Mouse (Mus musculus) heart, embryonic 10.5 days (tissue): ENCODE measurements around the gene Tepp. TPM values are rescaled to one million over a fixed set of nuclear protein-coding genes. Genes with fewer than 3 reads are reported as not detected.
A peak's percentile ranks its signal among the peaks of the same experiment; 100 is the strongest.

Experiments
- DNase-seq: peaks from one replicate; pipeline ENCODE4 v3.0.0-alpha.2; 2017; ENCODE audit warnings: low spot score
- H3K27ac ChIP-seq: fragments of 300-500 bp; sonication (generic); 2 replicates; pipeline ENCODE4 v1.5.1; 2016; ENCODE audit warnings: mild to moderate bottlenecking
- H3K27me3 ChIP-seq: fragments of 300-500 bp; sonication (generic); 2 replicates; pipeline ENCODE4 v1.6.1; 2016; ENCODE audit warnings: mild to moderate bottlenecking; ENCODE audit not compliant: poor library complexity, insufficient read depth, severe bottlenecking
- H3K36me3 ChIP-seq: fragments of 300-500 bp; sonication (generic); 2 replicates; pipeline ENCODE4 v1.6.1; 2016; ENCODE audit warnings: mild to moderate bottlenecking, moderate library complexity
- H3K4me1 ChIP-seq: fragments of 300-500 bp; sonication (generic); 2 replicates; pipeline ENCODE4 v1.6.1; 2016; ENCODE audit warnings: mild to moderate bottlenecking
- H3K4me3 ChIP-seq: fragments of 300-500 bp; sonication (generic); 2 replicates; pipeline ENCODE4 v1.5.1; 2016; ENCODE audit warnings: mild to moderate bottlenecking, moderate library complexity
- H3K9me3 ChIP-seq: fragments of 300-500 bp; sonication (generic); 2 replicates; pipeline ENCODE4 v1.6.1; 2016; ENCODE audit warnings: mild to moderate bottlenecking, moderate library complexity
- WGBS: fragments of 180-500 bp; shearing (Covaris S2); methylation state at CpG from one replicate; pipeline ENCODE4 v1.1.7; 2016; 5-methylcytosine and 5-hydroxymethylcytosine counted together
- polyA plus RNA-seq: library from polyadenylated mRNA; unstranded; fragments of >200 nt; fragmentation: Nextera tagmentation; extraction: Ambion mirVana; gene quantifications from 2 replicates; pipeline ENCODE4 v1.2.1, GENCODE M21; 2016

The Tepp gene
- polyA plus RNA-seq, result not detected in 2 replicates

DNA sequence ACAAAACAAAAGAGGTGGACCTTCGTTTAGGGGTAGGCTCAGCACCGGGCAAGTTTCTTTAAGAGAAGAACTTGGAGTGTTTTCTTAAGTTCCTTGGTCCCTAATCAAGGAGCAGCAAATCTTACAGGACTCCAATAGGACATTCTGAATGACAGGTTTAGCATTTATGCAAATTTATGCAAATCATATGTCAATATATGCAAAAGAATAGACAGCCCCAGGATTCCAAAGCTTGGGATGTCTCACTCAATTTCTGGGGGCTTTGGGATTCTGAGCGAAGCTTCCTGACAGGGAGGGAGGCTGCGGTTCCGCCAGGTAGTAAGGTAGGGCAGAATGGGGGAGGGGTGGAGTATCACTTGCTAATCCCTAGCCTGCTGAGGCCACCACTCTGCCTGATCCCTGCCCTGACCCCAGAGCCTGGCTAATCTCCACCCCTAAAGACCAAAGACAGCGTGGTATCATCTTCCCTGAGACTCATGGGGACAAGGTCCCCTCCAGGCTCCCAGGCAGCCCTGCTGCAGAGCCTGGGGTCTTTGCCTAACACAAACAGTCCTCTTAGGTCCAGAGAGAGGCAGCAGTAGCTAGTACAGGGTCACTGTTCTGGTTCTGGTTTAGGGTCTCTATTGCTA is at the start of gene Tepp:
Gene Tepp, plus strand, starts transcription at position 225 of the 629 bp plus-strand sequence.
- Histone ChIP-seq H3K27me3 (0 out of 2 replicates have a peak, but pooled peaks cover 17% of the 10 kb centered on the region), H3K27ac (no peak within 1 kb of the TSS), H3K4me3 (no peak within 1 kb of the TSS), H3K36me3 (no peaks in the 10 kb centered on the region), H3K9me3 (no peaks in the 10 kb centered on the region), H3K4me1 (peaks cover 9% of the 10 kb centered on the region)
- DNase-seq, result no peak
- 26% methylated on average over 6 of the region's 6 CpGs for WGBS

DNA sequence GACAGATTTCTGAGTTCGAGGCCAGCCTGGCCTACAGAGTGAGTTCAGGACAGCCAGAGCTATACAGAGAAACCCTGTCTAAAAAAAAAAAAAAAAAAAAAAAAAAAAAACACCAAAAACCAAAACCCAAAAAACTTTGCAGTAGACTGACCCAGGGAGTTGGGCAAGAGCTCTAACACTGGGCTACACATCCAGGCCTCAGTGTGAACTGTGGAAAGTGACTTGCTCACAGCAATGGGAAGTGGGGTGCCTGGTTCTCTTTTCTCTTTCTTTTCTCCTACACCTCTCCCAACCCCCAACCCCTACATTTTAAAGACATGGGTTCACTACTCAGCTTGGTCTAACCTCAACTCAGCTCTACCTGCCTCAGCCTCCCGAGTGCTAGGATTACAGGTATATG is 48.2 kb upstream of the Tepp start:
- WGBS, result 77% methylated on average over 2 of the region's 2 CpGs

DNA sequence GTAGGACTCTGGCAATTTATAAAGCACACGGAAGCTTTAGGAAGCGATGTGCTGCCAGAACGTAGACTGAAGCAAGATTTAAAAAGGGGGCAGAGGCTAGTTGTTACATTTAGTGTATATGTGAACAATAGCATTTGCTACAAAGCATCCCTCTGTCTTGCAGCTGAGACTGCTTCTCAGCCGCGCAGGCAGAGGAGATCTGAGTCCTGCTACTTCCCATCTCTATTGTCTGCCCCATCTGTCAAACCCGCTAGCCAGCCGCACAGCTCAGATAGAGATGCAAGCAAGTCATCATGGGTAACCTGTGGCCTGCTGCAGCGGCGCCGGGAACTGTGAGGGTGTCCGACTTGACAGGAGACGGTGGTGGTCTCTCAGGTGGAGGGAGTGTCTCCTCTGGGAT is 39.9 kb upstream of the Tepp start:
- Histone ChIP-seq H3K4me1 (peaks cover 4% of the 10 kb centered on the region; the same call in 1 of the 2 replicates), H3K27ac (no peak overlapping the region), H3K27me3 (peaks cover 21% of the 10 kb centered on the region), H3K9me3 (no peaks in the 10 kb centered on the region), H3K4me3 (no peak overlapping the region), H3K36me3 (no peaks in the 10 kb centered on the region)
- no peak for DNase-seq
- WGBS, result 80% methylated on average over 12 of the region's 12 CpGs

More for the DNA sequence above, 48.2 kb upstream of the Tepp start:
- no peaks in the 10 kb centered on the region for H3K9me3 ChIP-seq
- H3K4me3 ChIP-seq, result no peak overlapping the region
- no peak overlapping the region for H3K27ac ChIP-seq
- H3K27me3 ChIP-seq, result 0 out of 2 replicates have a peak, but pooled peaks cover 6% of the 10 kb centered on the region
- H3K4me1 ChIP-seq, result 0 out of 2 replicates have a peak, but pooled peaks cover 4% of the 10 kb centered on the region
- H3K36me3 ChIP-seq, result no peaks in the 10 kb centered on the region
- DNase-seq, result no peak

DNA sequence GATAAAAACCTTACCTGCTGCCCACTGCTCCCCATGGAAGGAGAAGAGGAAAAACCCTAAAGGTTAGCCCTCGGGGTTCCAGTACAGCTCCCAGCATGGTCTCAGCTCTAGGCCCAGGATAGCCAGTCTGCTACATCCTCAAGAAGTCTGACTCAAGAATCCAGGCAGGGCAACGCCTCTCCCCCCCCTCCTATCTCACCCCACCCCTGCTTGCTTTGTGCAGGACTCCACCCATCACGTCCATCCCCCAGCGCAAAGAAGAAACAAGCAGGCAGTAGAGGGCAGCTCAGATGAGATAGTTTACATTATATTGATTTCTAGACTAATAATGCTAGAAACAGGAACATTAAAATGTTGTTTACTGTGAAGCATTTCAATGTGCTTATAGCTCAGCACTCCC is 38.5 kb upstream of the Tepp start:
- Histone ChIP-seq H3K4me1 (peaks cover 4% of the 10 kb centered on the region; the same call in 1 of the 2 replicates), H3K4me3 (no peak overlapping the region), H3K36me3 (no peaks in the 10 kb centered on the region), H3K27ac (no peak overlapping the region), H3K9me3 (no peaks in the 10 kb centered on the region), H3K27me3 (peaks cover 21% of the 10 kb centered on the region)
- no peak for DNase-seq
- WGBS, result 35% methylated on average over 4 of the region's 4 CpGs

DNA sequence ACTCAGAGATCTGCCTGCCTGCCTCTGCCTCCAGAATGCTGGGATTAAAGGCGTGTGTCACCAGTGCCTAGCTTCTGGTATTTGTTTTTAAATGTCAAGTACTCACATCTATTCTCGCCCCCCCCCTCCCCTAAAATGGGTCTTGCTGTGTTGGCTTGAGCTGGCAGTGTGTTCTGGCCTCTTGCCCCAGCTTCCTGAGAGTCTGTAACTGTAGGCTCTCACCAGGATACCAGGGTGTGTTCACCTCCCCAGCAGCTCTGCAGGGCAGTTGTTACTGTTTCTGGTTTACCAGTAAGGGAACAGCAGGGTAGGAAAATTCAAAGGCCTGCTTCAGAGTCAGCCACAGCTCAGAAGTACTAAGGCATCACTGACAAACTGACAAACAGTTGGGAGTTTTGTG is 37.5 kb upstream of the Tepp start:
- Histone ChIP-seq H3K4me3 (no peak overlapping the region), H3K27ac (no peak overlapping the region), H3K9me3 (no peaks in the 10 kb centered on the region), H3K4me1 (no peaks in the 10 kb centered on the region; the same call in 1 of the 2 replicates), H3K27me3 (peaks cover 16% of the 10 kb centered on the region; the same call in 1 of the 2 replicates), H3K36me3 (no peaks in the 10 kb centered on the region)
- no peak for DNase-seq
- 30% methylated on average over 2 of the region's 2 CpGs for WGBS

DNA sequence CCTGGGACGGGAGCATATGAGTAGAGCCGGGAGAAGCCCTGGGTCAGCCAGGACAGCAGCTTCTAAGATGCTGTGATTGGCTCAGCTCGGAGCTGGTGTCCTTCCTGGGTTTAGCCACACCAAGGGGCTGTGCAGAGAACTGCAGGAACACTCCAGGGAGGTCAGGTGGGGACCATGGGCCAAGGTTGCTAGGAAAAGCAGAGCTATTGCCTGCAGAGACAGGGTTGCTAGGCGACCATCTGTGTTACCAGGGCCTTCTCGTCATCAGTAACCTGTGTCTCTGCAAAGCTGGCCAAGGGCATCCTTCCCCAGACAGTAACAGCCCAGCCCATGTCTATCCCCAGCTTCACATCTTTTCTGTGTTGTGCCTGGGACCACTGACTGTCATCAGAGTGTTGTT is 28.9 kb upstream of the Tepp start:
- no peak overlapping the region for H3K4me3 ChIP-seq
- 61% methylated on average over 5 of the region's 5 CpGs for WGBS
- no peaks in the 10 kb centered on the region for H3K9me3 ChIP-seq
- no peak for DNase-seq
- H3K27ac ChIP-seq, result no peak overlapping the region
- H3K27me3 ChIP-seq, result no peaks in the 10 kb centered on the region
- peaks cover 12% of the 10 kb centered on the region; the same call in 1 of the 2 replicates for H3K4me1 ChIP-seq
- H3K36me3 ChIP-seq, result no peaks in the 10 kb centered on the region

DNA sequence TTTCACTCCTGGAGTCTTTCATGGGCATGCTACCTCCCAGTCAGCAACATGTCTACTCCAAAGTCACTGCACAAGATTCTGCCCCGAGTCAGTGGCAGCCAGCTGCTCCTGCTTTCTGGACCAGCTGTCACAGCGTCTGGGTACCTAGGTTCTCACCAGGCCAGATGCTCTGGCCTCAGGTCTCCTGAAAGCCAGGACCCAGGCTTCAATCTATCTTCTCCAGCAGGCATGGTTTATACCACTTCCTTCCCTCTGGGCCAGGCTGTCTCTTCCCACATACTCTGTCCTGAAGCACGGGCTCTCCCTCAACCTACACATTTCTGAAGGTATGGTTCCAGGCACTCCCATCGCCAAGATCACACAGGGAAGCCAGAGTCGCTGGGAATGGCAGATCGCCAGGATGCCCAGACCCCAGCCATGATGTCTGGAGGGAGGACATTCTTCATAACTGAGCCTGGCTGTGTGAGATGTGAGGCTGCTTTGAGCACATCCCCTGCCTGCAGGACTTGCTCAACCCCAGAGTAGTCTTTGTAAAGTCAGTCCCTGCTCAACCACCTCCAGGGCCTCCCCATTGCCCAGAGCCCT is 21.2 kb upstream of the Tepp start:
- 73% methylated on average over 6 of the region's 6 CpGs for WGBS
- no peaks in the 10 kb centered on the region for H3K27me3 ChIP-seq
- DNase-seq, result no peak
- H3K9me3 ChIP-seq, result no peaks in the 10 kb centered on the region
- no peak overlapping the region; the same call in 1 of the 2 replicates for H3K27ac ChIP-seq
- peaks cover 10% of the 10 kb centered on the region for H3K4me1 ChIP-seq
- H3K36me3 ChIP-seq, result no peaks in the 10 kb centered on the region
- H3K4me3 ChIP-seq, result no peak overlapping the region

DNA sequence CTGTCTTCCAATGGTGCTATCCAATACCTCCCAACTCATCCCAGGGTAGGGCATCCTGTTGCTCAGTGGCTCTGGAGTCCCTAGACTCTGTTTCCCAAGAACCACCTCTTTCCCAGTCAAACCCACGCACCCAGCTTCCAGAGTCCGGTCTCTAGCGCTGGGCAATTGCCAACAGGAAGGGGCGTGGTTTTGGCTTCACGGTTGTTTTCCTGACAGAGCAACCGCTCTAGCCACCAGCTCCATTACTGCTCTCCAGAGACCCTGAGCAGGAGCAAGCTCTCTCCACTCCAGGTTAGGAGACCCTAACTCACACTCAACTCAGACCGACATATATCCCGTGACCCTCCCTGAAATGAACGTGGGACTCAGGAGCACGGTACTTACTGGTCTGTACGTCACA is 17.2 kb upstream of the Tepp start:
- no peak for DNase-seq
- 70% methylated on average over 11 of the region's 11 CpGs for WGBS
- H3K4me1 ChIP-seq, result peaks cover 10% of the 10 kb centered on the region
- H3K36me3 ChIP-seq, result no peaks in the 10 kb centered on the region
- H3K27me3 ChIP-seq, result no peaks in the 10 kb centered on the region
- no peaks in the 10 kb centered on the region for H3K9me3 ChIP-seq
- no peak overlapping the region for H3K4me3 ChIP-seq
- H3K27ac ChIP-seq, result peak overlapping the region; percentile 72; the same call in 1 of the 2 replicates

DNA sequence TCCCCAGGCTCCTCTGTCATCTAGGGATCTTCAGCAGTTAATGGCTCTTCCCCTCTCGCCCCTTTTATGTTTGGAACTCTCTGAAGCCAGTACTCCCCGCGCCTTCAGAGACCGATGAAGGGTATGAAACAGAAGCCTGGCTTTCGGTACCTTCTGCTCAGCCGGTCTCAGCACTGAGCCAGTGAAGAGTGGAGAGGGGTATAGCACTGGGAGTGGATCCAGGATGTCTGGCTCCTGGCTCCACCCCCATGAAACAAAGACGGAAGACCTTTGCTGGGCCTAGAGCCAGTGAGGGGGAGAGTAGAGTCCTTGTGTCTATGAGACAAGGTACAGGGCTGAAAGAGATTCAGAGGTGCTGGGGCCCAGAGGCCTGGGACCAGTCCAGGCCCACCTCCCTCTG is 16.5 kb upstream of the Tepp start:
- peaks cover 10% of the 10 kb centered on the region for H3K4me1 ChIP-seq
- no peaks in the 10 kb centered on the region for H3K9me3 ChIP-seq
- no peak overlapping the region for H3K4me3 ChIP-seq
- 63% methylated on average over 7 of the region's 7 CpGs for WGBS
- H3K36me3 ChIP-seq, result no peaks in the 10 kb centered on the region
- no peak for DNase-seq
- H3K27ac ChIP-seq, result peak overlapping the region; percentile 72; the same call in 1 of the 2 replicates
- no peaks in the 10 kb centered on the region for H3K27me3 ChIP-seq

DNA sequence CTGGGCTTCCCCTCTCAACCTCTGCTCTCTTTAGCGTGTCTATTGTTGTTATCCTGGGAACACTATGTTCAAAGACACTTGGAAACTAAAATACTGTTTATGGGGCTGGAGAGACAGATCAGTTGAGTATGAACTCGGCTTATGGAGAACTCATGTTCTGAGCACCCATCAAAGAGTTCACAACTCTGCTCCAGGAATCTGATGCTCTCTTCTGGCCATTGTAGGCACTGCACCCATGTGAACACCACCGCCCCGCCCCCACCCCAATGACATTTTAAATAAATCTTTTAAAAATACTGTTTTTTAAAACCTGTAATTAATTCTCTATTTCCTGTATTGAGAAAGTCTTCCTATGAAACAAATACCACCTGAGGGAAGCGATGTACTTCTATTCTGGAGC is 8.0 kb upstream of the Tepp start:
- no peaks in the 10 kb centered on the region; the same call in 1 of the 2 replicates for H3K4me1 ChIP-seq
- no peaks in the 10 kb centered on the region for H3K36me3 ChIP-seq
- peaks cover 19% of the 10 kb centered on the region for H3K27me3 ChIP-seq
- H3K27ac ChIP-seq, result no peak overlapping the region
- no peaks in the 10 kb centered on the region for H3K9me3 ChIP-seq
- no peak for DNase-seq
- WGBS, result 18% methylated on average over 5 of the region's 5 CpGs
- H3K4me3 ChIP-seq, result no peak overlapping the region

DNA sequence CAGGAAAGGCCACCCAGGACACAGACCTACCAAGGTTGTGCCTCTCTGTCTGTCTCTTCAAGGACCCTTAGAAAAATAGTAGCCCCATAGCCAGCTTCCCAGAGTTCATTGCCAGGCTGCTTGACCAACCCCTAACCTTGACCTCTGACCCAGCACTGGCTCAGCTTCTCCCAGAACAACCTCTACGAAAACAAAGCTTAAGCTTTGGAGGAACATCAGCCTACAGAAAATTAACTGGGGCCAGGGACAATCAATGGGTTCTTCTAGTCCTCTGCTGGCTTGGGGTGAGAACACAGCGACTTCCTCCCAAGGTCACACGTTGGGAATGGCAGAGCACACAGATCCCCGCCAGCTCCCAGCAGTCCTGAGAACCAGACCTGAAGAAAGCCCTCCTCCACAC is 4.8 kb upstream of the Tepp start:
- H3K36me3 ChIP-seq, result no peaks in the 10 kb centered on the region
- peaks cover 7% of the 10 kb centered on the region for H3K4me1 ChIP-seq
- 0 out of 2 replicates have a peak, but pooled peaks cover 13% of the 10 kb centered on the region for H3K27me3 ChIP-seq
- H3K27ac ChIP-seq, result 0 out of 2 replicates have a peak overlapping the region, but pooled peaks have one; percentile 4
- WGBS, result 46% methylated on average over 4 of the region's 4 CpGs
- DNase-seq, result no peak
- no peak overlapping the region for H3K4me3 ChIP-seq
- H3K9me3 ChIP-seq, result no peaks in the 10 kb centered on the region

DNA sequence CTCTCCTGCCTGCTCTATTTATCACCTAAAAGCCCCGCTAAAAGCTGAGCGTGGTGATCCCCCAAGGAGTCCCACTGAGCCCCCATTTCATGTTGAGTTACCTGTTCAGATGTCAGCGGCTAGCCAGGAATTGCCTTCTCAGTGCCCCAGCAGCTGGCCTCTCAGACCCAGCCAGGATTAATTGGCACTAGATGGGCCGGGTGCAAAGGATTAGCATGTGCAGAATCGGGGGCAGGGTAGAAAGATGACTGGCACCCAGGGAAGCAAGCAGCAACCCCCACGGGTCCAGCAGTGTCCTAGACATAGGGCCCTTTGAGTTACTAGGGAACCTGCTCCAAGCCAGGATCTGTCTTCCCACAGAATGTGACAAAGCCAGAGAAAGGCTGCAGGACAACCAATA is 3.9 kb upstream of the Tepp start, which contains the start of gene Cngb1:
Gene Cngb1, minus strand, starts transcription at position 155 of the 400 bp plus-strand sequence.
- 35% methylated on average over 6 of the region's 6 CpGs for whole genome bisulfite sequencing

DNA sequence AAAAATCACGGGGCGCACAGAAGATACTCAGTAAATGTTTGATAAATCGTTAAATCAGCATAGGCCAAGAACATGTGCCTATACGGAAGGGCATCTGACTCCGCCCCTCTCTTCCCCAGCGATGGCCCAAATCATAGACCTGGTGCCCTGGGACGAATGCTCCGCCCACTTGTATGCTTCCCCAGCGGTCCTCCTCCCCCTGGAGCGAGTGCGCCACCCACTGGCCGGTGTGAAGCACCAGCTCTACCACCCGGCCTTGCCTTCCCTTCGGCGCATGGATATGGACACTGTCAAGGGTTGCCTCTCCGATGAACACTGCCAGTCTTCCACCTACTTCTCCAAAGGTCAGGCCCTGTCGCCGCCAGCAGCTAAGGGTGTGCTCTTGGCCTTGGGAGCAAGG is 2.5 kb downstream of the Tepp start:
- 60% methylated on average over 18 of the region's 18 CpGs for WGBS
- peaks cover 9% of the 10 kb centered on the region for H3K4me1 ChIP-seq
- H3K9me3 ChIP-seq, result no peaks in the 10 kb centered on the region
- DNase-seq, result no peak
- 0 out of 2 replicates have a peak, but pooled peaks cover 4% of the 10 kb centered on the region for H3K27me3 ChIP-seq
- no peak overlapping the region for H3K4me3 ChIP-seq
- H3K36me3 ChIP-seq, result no peaks in the 10 kb centered on the region
- no peak overlapping the region for H3K27ac ChIP-seq

More for the DNA sequence above, 3.9 kb upstream of the Tepp start, which contains the start of gene Cngb1:
- H3K4me3 ChIP-seq, result no peak within 1 kb of the TSS
- no peak for DNase-seq
- H3K4me1 ChIP-seq, result peaks cover 9% of the 10 kb centered on the region
- H3K27ac ChIP-seq, result 0 out of 2 replicates have a peak within 1 kb of the TSS, but pooled peaks have one; percentile 4
- no peaks in the 10 kb centered on the region for H3K9me3 ChIP-seq
- no peaks in the 10 kb centered on the region for H3K36me3 ChIP-seq
- 0 out of 2 replicates have a peak, but pooled peaks cover 15% of the 10 kb centered on the region for H3K27me3 ChIP-seq
